Comparison of ENCODE assay signal across 8 mouse cellular contexts in the genomic region with DNA sequence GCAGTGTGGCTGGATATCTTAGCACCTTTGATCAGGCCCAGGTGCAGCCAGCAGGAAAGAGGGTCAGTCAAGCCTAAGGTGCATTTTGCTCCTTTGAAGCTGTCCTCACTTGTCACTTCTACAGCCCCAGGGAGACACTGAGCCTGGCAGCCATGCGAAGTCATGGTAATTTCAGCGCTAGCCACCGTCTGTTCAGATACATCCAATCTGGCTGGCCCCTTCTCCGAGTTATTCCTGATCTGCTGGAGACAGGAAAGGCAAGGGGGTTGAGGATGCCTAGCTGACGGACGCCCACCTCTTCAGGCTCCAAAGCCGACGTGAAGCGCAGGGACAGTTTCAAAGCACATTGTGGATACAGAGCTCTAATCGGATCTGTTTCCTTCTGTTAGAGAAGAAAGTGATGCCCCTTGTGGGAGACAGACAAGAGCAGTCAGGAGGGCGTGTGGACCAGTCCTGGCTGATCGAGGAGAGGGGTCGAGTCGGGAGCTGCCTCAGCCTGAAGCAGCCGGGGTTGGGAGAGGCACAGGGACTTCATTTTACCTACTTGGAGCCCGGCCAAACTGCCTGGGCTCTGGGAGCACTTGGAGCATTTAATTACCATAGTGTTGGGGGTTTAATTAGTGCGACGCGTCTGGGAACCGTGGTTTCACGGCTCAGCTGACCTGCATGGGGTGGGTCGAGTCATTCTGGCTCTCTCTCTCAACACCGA. TPM values are rescaled to one million over a fixed set of nuclear protein-coding genes. Genes with fewer than 3 reads are reported as not detected.
DNase-seq lines count a peak whose midpoint lies in the region; ATAC-seq and TF ChIP-seq lines count a peak whose summit lies in the region.

No protein-coding gene starts in this region.

- TF ChIP-seq POLR2A in kidney, adult 2 months (IDR thresholded peaks at IDR 0.05; ENCODE audit: low read depth, low read length): no peak

- in situ Hi-C loops in Patski (cut with MboI; ENCODE audit: low pct_unique_long_range_greater_than_20kb): no loop called here

- H3K4me3 ChIP-seq in forebrain, embryonic 15.5 days: 0 out of 2 replicates have a peak overlapping the region, but pooled peaks have one; percentile 3
- no peak overlapping the region for H3K4me3 ChIP-seq in kidney, adult 2 months (ENCODE audit: insufficient read depth, low read depth, low read length)
- no peak overlapping the region; the same call in 1 of the 2 replicates for H3K4me3 ChIP-seq in liver, embryonic 15.5 days (replicated peaks)
- no peak overlapping the region for H3K4me3 ChIP-seq in stomach, embryonic 15.5 days (replicated peaks)

- H3K9ac ChIP-seq in forebrain, embryonic 15.5 days (replicated peaks): 0 out of 2 replicates have a peak overlapping the region, but pooled peaks have one; percentile 4
- 0 out of 2 replicates have a peak overlapping the region, but pooled peaks have one; percentile 17 for H3K9ac ChIP-seq in liver, embryonic 15.5 days
- peak overlapping the region; percentile 0; the same call in 1 of the 2 replicates for H3K9ac ChIP-seq in stomach, embryonic 15.5 days

- ATAC-seq in Patski: peak; percentile 1
- peak; percentile 60 for ATAC-seq in forebrain, embryonic 15.5 days (replicated peaks)
- ATAC-seq in liver, embryonic 15.5 days (ENCODE audit: insufficient read depth): no peak
- ATAC-seq in stomach, embryonic 15.5 days (ENCODE audit: insufficient read depth, low FRiP score, low read depth): no peak
- no peak for ATAC-seq in monocyte, adult 5-6 weeks (replicated peaks; ENCODE audit: insufficient number of reproducible peaks, low FRiP score, low TSS enrichment, poor library complexity, severe bottlenecking)

- DNase-seq in embryo, embryonic 10.5 days (ENCODE audit: low spot score): peak; percentile 26
- no peak for DNase-seq in embryo, embryonic 9.5 days (ENCODE audit: extremely low spot score)
- peak; percentile 76 for DNase-seq in Patski (ENCODE audit: low read depth, low spot score)
- DNase-seq in kidney, adult 2 months: peak; percentile 82

- no peaks in the 10 kb centered on the region for H3K36me3 ChIP-seq in forebrain, embryonic 15.5 days
- no peaks in the 10 kb centered on the region for H3K36me3 ChIP-seq in kidney, adult 2 months (ENCODE audit: control insufficient read depth, insufficient read depth, low read length)
- H3K36me3 ChIP-seq in liver, embryonic 15.5 days (replicated peaks): peaks cover 32% of the 10 kb centered on the region
- H3K36me3 ChIP-seq in stomach, embryonic 15.5 days: no peaks in the 10 kb centered on the region

- peak overlapping the region; percentile 25 for H3K4me2 ChIP-seq in forebrain, embryonic 15.5 days (replicated peaks)
- peak overlapping the region; percentile 19 for H3K4me2 ChIP-seq in liver, embryonic 15.5 days
- peak overlapping the region; percentile 41 for H3K4me2 ChIP-seq in stomach, embryonic 15.5 days

- WGBS in forebrain, embryonic 15.5 days: 5% methylated on average over 23 of the region's 23 CpGs
- 16% methylated on average over 23 of the region's 23 CpGs for WGBS in kidney, adult 2 months
- WGBS in liver, embryonic 15.5 days (ENCODE audit: insufficient replicate concordance): 47% methylated on average over 23 of the region's 23 CpGs
- 33% methylated on average over 23 of the region's 23 CpGs for WGBS in stomach, embryonic 15.5 days

- POLR2A ChIA-PET in Patski (lab: Charles Lee): interaction anchor here (0.6 to 6.8 kb wide), 4 partner anchors 17 to 50 kb away, joined by 3 to 55 read pairs (median 7); a partner anchor contains a TSS

- H3K4me1 ChIP-seq in forebrain, embryonic 15.5 days: peaks cover 18% of the 10 kb centered on the region
- peaks cover 56% of the 10 kb centered on the region for H3K4me1 ChIP-seq in kidney, adult 2 months (ENCODE audit: control insufficient read depth, insufficient read depth, low read length)
- H3K4me1 ChIP-seq in liver, embryonic 15.5 days (replicated peaks): peaks cover 88% of the 10 kb centered on the region
- peaks cover 50% of the 10 kb centered on the region for H3K4me1 ChIP-seq in stomach, embryonic 15.5 days

- TF ChIP-seq CTCF in Patski (IDR thresholded peaks at IDR 0.05): no peak
- TF ChIP-seq CTCF in kidney, adult 2 months (conservative IDR thresholded peaks at IDR 0.05; ENCODE audit: insufficient read depth, insufficient read length, low read depth, low read length): no peak

- no peaks in the 10 kb centered on the region for H3K27me3 ChIP-seq in Patski
- H3K27me3 ChIP-seq in forebrain, embryonic 15.5 days: no peaks in the 10 kb centered on the region
- H3K27me3 ChIP-seq in kidney, adult 2 months (replicated peaks; ENCODE audit: control insufficient read depth, insufficient read depth, low read length): no peaks in the 10 kb centered on the region
- H3K27me3 ChIP-seq in liver, embryonic 15.5 days: no peaks in the 10 kb centered on the region
- no peaks in the 10 kb centered on the region for H3K27me3 ChIP-seq in stomach, embryonic 15.5 days (replicated peaks)

- CTCF ChIA-PET in Patski (lab: Charles Lee): interaction anchor here (1.4 to 3.0 kb wide), 4 partner anchors 14 to 40 kb away, joined by 3 to 18 read pairs (median 7); a partner anchor contains a TSS

- no peaks in the 10 kb centered on the region for H3K9me3 ChIP-seq in forebrain, embryonic 15.5 days
- no peaks in the 10 kb centered on the region for H3K9me3 ChIP-seq in liver, embryonic 15.5 days (replicated peaks)
- H3K9me3 ChIP-seq in stomach, embryonic 15.5 days: no peaks in the 10 kb centered on the region

- H3K27ac ChIP-seq in forebrain, embryonic 15.5 days (replicated peaks): peak overlapping the region; percentile 45
- H3K27ac ChIP-seq in kidney, adult 2 months (ENCODE audit: insufficient read depth, low read depth, low read length): peak overlapping the region; percentile 95
- H3K27ac ChIP-seq in liver, embryonic 15.5 days (replicated peaks): peak overlapping the region; percentile 79
- H3K27ac ChIP-seq in stomach, embryonic 15.5 days: peak overlapping the region; percentile 84

RNA-seq across cellular contexts. Expression of a gene that starts 27.3 kb away (rescaled TPM):
- 253 TPM for polyA plus RNA-seq in Patski (2021)
- polyA plus RNA-seq in forebrain, embryonic 15.5 days (2015; fragmentation: Nextera tagmentation; extraction: Ambion mirVana): 2.1 and 2.6 TPM in 2 replicates
- 102 and 121 TPM in 2 replicates for polyA plus RNA-seq in kidney, adult 2 months (2012; rRNA removed)
- 12.4 and 17.4 TPM in 2 replicates for polyA plus RNA-seq in liver, embryonic 15.5 days (2015; fragmentation: Nextera tagmentation; extraction: Ambion mirVana)
- polyA plus RNA-seq in stomach, embryonic 15.5 days (2015; fragmentation: Nextera tagmentation; extraction: Ambion mirVana): 12.8 and 16.3 TPM in 2 replicates
- 31.7 to 76.2 TPM (median 45.9 TPM) in 3 replicates for total RNA-seq in monocyte, adult 5-6 weeks (2017)

RNA-seq across cellular contexts. Expression of a gene that starts 44.0 kb away (rescaled TPM):
- 24.2 TPM for polyA plus RNA-seq in Patski (2021)
- 14.6 and 16.3 TPM in 2 replicates for polyA plus RNA-seq in forebrain, embryonic 15.5 days (2015; fragmentation: Nextera tagmentation; extraction: Ambion mirVana)
- polyA plus RNA-seq in kidney, adult 2 months (2012; rRNA removed): 7.1 and 8.6 TPM in 2 replicates
- polyA plus RNA-seq in liver, embryonic 15.5 days (2015; fragmentation: Nextera tagmentation; extraction: Ambion mirVana): 45.9 and 46.0 TPM in 2 replicates
- 34.9 and 37.0 TPM in 2 replicates for polyA plus RNA-seq in stomach, embryonic 15.5 days (2015; fragmentation: Nextera tagmentation; extraction: Ambion mirVana)
- total RNA-seq in monocyte, adult 5-6 weeks (2017): 11.1 to 24.4 TPM (median 12.4 TPM) in 3 replicates

RNA-seq across cellular contexts. Expression of a gene that starts 47.9 kb away (rescaled TPM):
- polyA plus RNA-seq in Patski (2021): 27.4 TPM
- polyA plus RNA-seq in forebrain, embryonic 15.5 days (2015; fragmentation: Nextera tagmentation; extraction: Ambion mirVana): 79.0 and 84.4 TPM in 2 replicates
- 16.8 and 21.1 TPM in 2 replicates for polyA plus RNA-seq in kidney, adult 2 months (2012; rRNA removed)
- polyA plus RNA-seq in liver, embryonic 15.5 days (2015; fragmentation: Nextera tagmentation; extraction: Ambion mirVana): 12.4 and 13.1 TPM in 2 replicates
- 44.8 and 45.6 TPM in 2 replicates for polyA plus RNA-seq in stomach, embryonic 15.5 days (2015; fragmentation: Nextera tagmentation; extraction: Ambion mirVana)
- 10.3 to 24.8 TPM (median 12.1 TPM) in 3 replicates for total RNA-seq in monocyte, adult 5-6 weeks (2017)

RNA-seq across cellular contexts. Expression of a gene that starts 47.9 kb away (rescaled TPM):
- polyA plus RNA-seq in Patski (2021): 41.5 TPM
- polyA plus RNA-seq in forebrain, embryonic 15.5 days (2015; fragmentation: Nextera tagmentation; extraction: Ambion mirVana): 40.2 and 44.8 TPM in 2 replicates
- polyA plus RNA-seq in kidney, adult 2 months (2012; rRNA removed): 64.4 and 64.5 TPM in 2 replicates
- 11.5 and 15.1 TPM in 2 replicates for polyA plus RNA-seq in liver, embryonic 15.5 days (2015; fragmentation: Nextera tagmentation; extraction: Ambion mirVana)
- polyA plus RNA-seq in stomach, embryonic 15.5 days (2015; fragmentation: Nextera tagmentation; extraction: Ambion mirVana): 35.1 and 38.5 TPM in 2 replicates
- total RNA-seq in monocyte, adult 5-6 weeks (2017): 96.0 to 108 TPM (median 106 TPM) in 3 replicates

RNA-seq across cellular contexts. Expression of a gene that starts 52.9 kb away (rescaled TPM):
- polyA plus RNA-seq in Patski (2021): 224 TPM
- 187 TPM in 2 replicates for polyA plus RNA-seq in forebrain, embryonic 15.5 days (2015; fragmentation: Nextera tagmentation; extraction: Ambion mirVana)
- polyA plus RNA-seq in kidney, adult 2 months (2012; rRNA removed): 177 and 190 TPM in 2 replicates
- 187 and 214 TPM in 2 replicates for polyA plus RNA-seq in liver, embryonic 15.5 days (2015; fragmentation: Nextera tagmentation; extraction: Ambion mirVana)
- polyA plus RNA-seq in stomach, embryonic 15.5 days (2015; fragmentation: Nextera tagmentation; extraction: Ambion mirVana): 354 and 399 TPM in 2 replicates
- 30.5 to 53.3 TPM (median 49.7 TPM) in 3 replicates for total RNA-seq in monocyte, adult 5-6 weeks (2017)

Comparison
In these comparisons a context has a peak if more than half of its experiments do, and no peak if none do; other contexts are left out.
1. ATAC-seq: peak in Patski (single experiment) and forebrain, embryonic 15.5 days (single experiment); none in liver, embryonic 15.5 days (single experiment), stomach, embryonic 15.5 days (single experiment) and monocyte, adult 5-6 weeks (single experiment).
2. H3K27ac ChIP-seq: peak in every context shown above with its lines; median percentile 95 in kidney, adult 2 months; 84 in stomach, embryonic 15.5 days; 79 in liver, embryonic 15.5 days; 45 in forebrain, embryonic 15.5 days.
3. Peak in every context shown above with its lines, with median percentiles within 50 percentile points of each other: H3K4me2 ChIP-seq and H3K9ac ChIP-seq.